Mouse (Mus musculus): ENCODE data around the gene Lef1. TPM values are rescaled to one million over a fixed set of nuclear protein-coding genes. Genes with fewer than 3 reads are reported as not detected.

The Lef1 gene
- 1 to 10 TPM; 9.0 to 9.4 TPM for total RNA-seq (2021)
- long read RNA-seq, experiment 1, partial matches to known transcripts = 3 of 11 reads
- long read RNA-seq, experiment 1, other reads (novel, unspliced or antisense) = 3 of 11 reads
- long read RNA-seq, experiment 2, transcript Lef1-201 (12 exons, 3,482 nt) = major isoform, 6 of 20 reads
- long read RNA-seq, experiment 2, partial matches to known transcripts = 4 of 20 reads
- long read RNA-seq, experiment 2, other reads (novel, unspliced or antisense) = 7 of 20 reads

DNA sequence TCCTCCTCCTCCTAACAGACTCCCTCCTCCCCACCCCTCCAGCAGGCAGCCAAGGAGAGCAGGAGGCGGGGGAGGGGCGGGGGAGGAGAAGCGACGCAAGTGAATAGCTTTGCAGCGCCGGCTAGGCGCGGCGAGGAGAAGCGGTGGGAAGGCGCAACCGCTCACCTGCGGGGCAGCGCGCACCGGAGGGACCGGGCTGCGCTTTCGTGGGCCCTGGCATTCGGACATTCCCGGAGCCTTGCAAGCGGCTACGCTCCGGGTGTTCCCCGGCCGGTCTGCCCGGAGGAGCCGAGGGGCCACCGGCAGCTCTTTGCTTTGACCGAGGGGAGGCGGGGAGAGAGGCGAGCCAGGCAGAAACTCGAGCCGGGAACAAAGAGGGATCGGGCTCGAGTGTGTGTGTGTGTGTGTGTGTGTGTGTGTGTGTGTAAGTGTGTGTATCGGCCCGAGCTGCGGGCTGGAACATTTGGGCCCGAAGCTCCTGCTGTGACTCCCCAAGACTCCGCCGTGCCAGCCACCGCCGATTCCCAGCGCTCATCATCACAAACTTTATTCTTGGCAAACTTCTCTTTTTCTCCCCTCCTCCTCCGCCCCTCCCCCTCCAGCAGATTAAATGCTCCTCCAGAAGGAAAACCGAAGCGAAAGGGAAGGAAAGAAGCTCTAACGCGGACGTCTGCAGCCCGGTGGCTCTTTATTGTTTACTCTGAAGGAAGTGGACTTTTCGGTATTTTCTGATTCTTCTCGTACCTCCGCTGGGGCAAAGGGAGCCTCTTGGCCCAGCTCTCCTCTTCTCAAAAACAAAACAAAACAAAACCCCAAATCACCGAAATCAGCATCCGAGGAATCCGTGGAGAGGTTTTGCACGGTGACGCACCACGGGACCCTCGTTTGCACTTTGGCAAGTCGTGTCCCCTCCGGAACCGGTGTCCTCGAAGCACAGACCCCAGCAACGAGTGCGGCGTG, at the start of gene Lef1:
Gene Lef1, plus strand, starts transcription at position 281 of the 960 bp plus-strand sequence.
- DNase-seq (ENCODE audit: low spot score in 2 of 2) = no peak

DNA sequence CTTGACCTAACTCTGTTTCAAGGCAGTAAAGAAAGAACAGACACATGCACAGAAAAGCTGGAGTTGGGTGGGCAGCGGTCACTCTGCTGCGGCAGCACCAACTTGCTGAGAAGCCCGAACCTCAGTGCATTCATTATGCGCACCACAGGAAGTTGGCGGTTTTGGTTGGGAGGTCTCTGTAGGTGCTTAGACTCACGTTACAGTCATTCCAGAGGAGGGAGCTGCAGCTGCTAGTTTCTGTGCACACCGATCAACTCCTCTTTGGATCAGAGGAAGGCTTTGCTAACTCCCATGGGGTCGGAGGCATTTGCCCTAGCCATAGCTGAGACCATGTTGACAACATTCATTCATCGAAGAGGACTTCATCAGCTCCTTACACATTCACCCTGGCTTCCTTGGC, 45.3 kb upstream of the Lef1 start:
- no peak for DNase-seq (ENCODE audit: low spot score in 2 of 2)

DNA sequence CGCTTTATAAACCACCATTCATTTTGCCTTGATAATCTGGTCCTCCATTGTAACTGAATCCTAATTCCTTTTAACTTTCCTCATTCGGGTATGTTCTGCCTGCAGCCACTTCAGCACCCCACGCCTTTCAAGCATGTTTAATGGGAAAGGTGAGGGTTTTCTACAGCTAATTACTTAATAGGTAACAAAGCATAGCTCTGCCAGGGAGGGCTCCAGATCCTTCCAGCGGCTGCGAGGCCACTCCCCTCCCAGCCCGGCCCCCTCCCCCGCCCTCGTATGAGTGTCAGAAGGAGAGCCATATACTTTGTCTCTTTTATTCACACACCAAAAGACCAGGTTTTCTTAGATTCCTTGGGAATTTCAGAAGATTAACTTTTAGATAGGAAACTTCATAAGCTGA, 44.1 kb upstream of the Lef1 start:
- no peak for DNase-seq (ENCODE audit: low spot score in 2 of 2)

DNA sequence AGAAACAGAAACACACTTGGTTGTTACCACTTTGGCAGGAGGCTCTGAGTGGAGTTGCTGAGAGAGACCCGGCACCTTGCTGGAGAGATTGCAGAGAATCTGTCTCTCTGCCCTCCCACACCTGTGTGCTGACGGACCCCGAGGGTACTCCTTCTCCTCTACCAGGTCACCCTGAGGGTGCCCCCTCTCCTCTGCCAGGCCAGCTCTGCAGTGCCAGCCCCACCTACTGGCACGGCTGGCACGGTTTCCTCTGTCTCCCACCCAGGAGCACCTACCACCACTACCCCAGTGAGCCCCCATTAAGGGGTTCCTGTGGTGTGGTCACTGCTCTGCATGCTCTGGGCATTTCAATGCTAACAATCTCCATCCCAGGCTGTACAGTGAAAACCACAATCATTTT, 42.3 kb upstream of the Lef1 start:
- DNase-seq (ENCODE audit: low spot score in 2 of 2) = no peak

DNA sequence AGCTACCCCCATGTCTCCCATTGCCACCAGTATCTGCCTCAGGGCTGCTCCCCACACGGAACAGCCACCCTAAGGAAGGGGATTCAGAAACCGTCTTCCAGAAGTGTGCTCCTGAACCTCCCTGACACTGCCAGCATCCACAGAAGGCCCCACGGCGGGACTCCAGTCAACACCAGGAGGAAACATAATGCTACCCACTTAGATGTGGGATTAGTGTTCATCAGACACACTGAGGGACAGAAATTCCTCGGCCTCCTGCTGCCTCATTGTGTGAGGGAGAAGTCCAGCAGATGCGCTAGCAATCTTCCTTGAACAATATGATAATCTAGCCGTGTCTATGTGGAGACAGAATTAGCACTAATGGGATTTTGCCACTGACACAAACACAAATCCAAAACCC, 40.1 kb upstream of the Lef1 start:
- DNase-seq (ENCODE audit: low spot score in 2 of 2) = no peak

DNA sequence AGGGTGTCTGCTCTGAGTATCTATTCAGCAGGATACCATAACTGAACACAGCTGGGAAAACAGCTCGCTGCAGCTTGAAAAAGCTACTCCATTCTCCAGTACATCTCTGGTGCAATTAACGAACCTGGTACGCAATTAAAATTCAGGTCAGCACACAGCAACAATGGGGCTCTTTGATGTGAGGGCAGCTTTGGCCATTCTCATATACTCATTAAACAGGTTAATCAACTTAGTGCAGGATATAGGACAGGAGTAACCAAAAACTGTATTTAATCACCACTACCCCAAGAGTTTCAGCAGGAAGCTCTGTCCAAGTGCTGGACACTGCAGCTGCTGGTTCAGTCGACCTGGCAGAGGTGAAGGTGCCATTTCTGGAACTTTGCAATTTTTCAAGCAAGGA, 37.6 kb upstream of the Lef1 start:
- peak in 1 of 2 experiments; percentile 5 for DNase-seq (ENCODE audit: low spot score in 2 of 2)

DNA sequence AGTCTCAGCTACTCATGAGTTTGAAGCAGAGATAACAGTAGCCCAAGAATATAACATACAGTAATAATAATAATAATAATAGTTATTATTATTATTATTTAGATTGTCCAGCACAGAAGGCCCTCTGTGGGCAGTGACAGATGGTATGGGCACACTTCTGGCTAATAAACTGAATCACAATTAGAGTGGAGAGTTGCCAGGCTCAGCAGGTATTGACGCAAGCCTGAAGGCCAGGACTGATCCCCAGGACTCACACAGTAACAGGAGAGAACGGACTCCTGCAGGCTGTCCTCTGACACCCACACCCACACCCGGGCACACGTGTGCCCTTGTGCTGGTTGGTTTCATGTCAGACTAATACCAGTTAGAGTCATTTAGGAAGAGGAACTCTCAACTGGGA, 36.3 kb upstream of the Lef1 start:
- no peak for DNase-seq (ENCODE audit: low spot score in 2 of 2)

DNA sequence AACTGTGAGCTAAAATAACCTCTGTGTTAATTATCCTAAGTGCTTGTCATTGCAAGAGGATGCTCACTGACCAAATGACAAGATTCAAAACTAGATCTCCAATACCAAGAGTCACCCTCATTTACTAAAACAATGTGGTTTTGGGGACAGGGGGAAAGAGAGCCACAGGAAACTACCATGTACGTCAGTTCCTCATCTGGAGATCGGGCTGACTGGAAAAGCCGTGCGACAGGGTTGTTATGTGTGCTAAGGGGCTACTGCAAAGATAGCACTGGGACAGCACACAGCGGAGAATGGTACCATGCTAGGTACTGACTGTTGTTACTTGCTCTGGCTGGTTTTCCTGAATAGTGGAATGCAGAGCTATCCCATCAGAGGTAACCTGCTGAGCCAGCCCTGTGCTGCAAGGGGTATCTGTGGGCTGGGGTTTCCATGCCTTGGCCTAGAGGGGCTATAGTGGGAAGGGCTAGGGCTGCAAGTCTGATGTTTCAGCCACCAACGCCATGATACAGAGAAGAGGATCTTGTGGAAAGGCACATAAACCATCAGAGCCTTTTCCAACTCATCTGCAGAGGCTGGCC, 32.1 kb upstream of the Lef1 start:
- no peak for DNase-seq (ENCODE audit: low spot score in 2 of 2)

DNA sequence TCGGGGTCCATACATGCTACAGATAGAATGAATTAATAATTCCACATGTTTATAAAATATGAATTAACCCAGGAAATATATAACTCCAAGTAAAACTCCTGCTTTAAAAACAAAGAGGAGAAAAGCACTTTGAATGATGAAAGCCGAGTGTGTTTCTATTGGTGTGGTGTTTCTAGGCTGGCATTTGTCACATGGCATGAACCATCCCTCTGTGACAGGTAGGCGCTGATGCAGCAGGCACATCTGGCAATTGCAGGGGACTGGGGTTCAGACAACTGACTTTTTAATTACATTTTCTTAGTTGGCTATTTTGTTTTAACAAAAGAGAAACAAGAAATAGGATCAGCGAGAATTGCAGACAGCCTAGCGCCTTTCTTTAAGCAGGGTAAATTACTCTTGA, 31.6 kb upstream of the Lef1 start:
- no peak for DNase-seq (ENCODE audit: low spot score in 2 of 2)

DNA sequence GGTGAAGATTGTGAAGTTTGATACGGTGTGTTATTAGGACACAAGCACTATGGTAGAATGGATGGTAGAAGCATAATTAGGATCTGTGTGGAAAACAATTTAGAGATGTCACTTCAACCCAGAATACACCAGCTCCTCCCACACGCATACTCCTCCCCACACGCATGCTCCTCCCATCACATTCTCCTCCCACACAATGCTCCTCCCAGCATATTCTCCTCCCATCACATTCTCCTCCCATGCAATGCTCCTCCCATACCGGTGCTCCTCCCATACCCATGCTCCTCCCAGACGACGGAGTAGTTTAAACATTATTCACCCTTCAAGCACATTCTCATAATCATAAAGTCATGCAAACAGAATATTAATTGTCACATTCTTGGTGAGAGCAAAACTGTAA, 26.5 kb upstream of the Lef1 start:
- DNase-seq (ENCODE audit: low spot score in 2 of 2) = no peak

DNA sequence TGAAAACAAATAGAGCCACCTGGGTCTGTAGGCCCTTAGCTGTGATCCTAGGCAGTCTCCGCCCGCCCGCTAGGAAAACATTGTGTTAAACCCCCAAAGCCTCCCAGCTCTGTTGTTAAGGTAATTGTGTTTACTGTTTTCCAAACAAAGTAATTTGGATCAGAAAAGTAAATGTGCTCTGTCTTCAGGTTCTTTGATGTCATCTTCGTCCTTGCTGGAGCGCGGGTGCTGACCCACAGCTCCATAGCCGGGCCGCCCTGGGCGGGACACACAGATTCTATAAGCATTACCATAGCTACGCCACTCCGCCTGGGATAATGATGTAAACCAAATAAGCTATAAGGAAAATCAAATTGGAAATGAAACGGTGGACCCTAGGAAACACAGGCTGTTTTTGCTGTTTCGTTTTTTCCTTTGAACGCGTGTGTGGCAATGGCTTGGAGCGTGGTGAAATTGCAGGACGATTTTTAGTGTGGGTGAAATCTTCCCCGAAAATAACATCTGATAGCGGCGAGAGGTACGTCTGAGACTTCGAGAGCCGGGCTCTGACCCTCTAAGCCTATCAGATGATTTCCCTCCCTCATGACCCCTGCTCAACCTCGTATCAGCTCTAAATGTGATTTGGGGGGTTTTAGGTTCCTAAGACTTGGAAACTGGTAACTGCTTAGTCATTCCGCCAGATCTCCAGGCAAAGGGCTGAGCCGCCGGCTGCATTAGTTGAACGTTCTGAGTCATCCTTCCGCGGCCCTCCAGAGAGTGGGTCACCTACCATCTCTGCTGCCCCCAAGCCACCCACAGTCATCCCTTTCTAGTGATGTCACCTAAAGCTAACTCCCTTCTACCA, 25.3 kb upstream of the Lef1 start:
- DNase-seq (ENCODE audit: low spot score in 2 of 2) = peak; percentile 5 to 22

DNA sequence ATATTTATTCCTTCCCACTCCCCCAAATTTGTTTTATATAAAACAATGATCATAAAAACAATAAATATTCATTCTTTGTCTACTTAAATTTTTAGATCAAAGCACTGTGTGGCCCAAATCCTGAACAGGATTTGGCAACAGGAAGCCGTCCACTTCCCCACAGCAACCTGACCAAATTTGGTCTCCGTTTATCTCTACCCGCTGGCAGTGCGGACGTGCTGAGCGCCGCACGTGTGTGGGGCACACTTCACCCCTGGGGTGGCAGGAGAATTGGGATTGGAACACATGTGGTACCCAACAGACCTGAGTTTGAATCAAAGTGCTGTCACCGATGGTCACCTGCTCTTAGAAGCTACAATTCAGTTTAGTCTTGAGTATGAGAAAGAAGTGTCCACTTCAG, 24.3 kb upstream of the Lef1 start:
- no peak for DNase-seq (ENCODE audit: low spot score in 2 of 2)

DNA sequence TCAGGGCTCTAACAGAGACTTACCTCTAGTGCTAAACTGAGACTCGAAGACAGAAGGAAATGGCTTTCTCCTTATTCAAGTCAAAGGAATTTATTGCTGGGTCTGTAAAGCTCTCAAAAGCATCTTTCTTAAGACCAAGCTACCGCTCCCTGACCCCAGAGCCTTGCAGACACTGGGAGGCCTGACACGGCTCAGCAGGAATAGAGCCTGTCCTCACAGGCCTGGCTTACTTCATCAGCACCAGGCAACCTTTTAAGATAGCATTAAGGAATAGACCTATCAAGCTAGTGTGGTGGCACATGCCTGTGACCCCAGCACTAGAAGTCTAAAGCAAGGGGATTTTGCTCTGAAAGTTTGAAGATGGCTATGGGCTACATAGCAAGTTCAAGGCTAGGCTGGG, 20.6 kb upstream of the Lef1 start:
- no peak for DNase-seq (ENCODE audit: low spot score in 2 of 2)

DNA sequence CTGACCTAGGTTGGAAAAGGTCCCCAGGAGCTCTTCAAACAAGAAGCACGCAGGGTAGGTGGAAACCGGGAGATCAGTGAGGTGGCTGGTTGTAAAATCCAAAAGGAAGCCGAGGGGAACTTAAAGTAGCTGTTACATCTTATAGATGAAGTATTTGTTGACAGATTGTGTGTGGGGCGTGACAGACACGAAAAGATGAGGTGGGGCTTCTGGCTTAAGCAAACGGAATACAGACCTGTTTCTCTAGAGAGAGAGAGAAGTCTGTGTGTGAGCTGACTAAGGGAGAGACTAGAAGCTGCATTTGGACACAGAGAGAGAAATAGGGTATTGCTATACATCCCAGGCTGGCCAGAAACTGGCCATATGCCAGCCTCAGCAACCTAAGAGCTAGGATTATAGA, 18.2 kb upstream of the Lef1 start:
- no peak for DNase-seq (ENCODE audit: low spot score in 2 of 2)

DNA sequence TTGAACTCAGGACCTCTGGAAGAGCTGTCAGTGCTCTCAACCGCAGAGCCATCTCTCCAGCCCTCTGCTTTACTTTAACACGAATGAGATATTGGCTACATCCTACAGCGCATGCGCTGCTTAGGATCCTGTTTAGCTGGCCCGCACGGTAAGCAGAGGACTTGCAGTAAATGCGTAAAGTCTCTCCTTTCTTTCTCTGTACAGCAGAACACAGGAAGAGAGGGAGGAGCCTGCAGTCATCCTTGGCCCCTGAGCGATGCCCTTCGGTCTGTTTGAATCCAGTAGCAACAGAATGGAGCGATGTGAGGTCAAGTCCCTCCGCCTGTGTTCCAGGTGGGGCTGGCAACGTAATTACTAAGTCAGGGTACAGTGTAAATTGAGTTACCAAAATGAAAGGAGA, 16.5 kb upstream of the Lef1 start:
- no peak for DNase-seq (ENCODE audit: low spot score in 2 of 2)

DNA sequence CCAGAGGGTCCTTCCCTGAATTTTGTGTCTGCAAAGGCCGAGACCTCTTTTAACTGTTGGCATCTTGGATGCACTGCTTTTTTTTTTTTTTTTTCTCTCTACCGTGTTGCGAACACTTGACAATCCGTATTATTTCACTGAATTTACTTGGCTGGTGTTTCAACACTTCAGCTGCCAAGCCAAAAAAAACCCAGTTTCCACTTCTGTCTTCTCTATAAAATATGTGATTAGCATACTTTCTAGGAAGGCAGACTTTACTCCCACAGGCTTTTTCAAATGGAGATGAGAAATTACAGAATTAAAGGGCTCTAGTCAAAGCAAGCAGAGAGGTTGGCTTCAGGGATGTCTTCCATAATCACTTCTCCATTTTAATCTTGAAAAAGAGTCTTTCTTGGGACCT, 14.2 kb upstream of the Lef1 start:
- DNase-seq (ENCODE audit: low spot score in 2 of 2) = no peak

DNA sequence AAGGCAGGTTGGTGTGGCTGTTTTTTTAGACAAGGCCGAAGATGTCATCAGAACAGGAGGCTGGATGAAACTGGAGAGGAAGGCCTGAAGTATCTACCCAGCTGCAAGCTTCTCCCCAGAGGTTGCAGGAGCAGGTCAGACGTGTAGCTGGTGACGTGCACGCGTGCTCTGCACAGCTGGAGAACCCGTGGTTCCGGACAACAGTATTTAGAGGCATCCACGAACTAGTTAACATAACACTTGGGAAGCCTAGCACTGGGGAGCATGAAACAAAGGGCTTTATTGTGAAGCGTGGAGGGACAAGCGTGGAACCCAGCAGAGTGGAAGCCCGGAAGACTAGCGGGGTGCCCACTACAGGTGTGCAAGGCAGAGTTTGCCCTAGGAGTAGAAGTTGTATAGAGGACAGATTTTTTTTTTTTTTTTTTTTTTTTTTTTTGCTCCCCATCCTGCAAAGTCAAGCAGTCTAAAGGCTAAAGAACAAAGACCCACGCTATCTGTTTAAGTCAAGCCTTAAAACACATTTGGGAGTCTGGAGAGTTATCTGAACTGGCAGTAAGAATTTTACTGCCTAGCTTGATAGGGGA, 8.0 kb upstream of the Lef1 start:
- DNase-seq (ENCODE audit: low spot score in 2 of 2) = no peak

DNA sequence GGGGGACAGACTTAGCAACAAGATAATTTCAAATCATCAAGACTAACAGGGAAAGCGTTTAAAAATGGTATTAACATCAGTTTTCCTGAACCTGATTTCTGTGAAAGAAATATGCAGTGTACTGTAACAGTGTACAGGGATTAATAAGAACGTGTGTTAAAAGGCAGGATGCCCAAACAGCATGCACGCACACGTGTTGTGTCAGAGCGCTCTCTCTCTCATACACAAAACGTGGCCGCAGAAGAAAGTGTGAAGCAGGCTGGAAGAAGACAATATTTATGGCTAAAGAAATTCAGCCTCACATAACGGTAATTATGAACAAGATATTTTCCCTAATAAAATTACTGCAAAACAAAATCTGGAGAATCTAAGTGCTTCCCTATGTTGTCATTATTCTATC, 4.9 kb upstream of the Lef1 start:
- DNase-seq (ENCODE audit: low spot score in 2 of 2) = no peak

DNA sequence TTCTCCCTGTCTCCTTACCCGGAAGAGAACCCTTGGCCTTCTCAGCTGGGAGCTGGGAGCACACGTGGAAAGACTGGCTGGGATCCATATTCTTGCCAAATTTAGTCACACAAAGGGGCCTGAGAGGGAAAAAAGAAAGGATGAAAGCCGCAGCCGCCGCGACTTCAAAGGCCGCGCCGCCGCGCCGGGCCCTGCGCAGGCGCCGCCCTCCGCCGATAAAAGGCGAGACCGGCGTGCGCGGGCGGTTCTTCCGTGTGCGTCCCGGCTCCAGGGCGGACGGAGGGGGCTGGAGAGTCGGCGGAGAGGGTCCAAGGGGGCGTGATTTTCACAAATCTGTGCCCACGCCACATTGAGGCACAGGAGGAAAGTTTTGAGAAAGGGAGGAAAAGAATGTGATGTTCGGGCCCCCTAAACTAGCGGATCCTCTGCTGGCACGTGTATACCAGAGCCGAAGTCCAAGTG, 4.3 kb upstream of the Lef1 start:
- peak; percentile 33 to 37 for DNase-seq (ENCODE audit: low spot score in 2 of 2)

DNA sequence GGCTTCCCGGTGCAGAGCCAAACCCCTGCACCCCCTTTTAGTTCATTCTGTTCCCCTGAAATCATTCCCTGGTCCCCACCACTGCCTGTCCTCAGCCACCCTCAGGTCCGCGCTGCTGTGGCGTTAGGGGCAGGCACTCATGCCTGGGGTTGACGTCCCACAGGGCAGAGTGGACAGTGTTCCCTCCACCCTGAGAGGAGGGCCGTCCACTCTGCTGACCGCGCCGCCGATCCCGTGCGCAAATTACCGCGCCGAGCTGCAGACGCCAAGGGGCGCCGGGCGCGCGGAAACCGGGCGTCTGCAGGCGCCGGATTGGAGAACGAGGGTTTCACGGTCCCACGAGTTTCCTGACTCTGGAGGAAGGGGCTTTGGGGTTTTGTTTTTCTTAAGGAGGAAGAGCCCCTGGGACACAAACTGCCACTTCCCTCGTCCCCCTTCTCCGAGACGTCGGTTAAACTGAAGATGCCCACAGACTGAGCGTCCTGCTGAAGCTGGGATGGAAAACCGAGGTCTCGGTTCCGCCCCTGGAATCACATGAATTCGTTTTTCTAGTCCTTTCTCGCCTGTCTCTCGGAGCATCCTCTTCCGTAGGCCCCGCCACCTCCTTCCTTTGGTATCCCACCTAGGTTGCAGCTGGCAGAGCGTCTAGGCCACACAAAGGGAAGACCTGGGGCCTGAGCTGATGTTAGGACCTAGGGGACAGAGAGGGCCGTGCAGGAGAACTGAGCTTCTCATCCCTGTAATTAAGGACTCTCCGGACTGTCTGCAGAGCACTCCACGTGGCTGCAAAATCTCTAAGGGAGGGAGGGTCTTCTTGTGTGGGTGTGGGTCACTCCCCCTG, 3.6 kb upstream of the Lef1 start:
- no peak for DNase-seq (ENCODE audit: low spot score in 2 of 2)

Data from layer of hippocampus, postnatal 14 days (tissue).